Mouse (Mus musculus) CH12.LX (cell line): ENCODE data around the gene Hist1h3c. TPM values are rescaled to one million over a fixed set of nuclear protein-coding genes. Genes with fewer than 3 reads are reported as not detected.
A peak's percentile ranks its signal among the peaks of the same experiment; 100 is the strongest.

Experiments used
- DNase-seq: peaks from one replicate; pipeline ENCODE4 v3.0.0-alpha.2; 2013; ENCODE audit errors: extremely low read depth
- H3K27ac ChIP-seq: 2 replicates; pipeline ENCODE4 v1.5.1; 2012; ENCODE audit warnings: low read depth, mild to moderate bottlenecking, control low read depth, moderate library complexity; ENCODE audit not compliant: insufficient read depth
- H3K27me3 ChIP-seq: replicated peaks from 2 replicates; pipeline ENCODE3; 2012; ENCODE audit warnings: inconsistent platforms
- H3K36me3 ChIP-seq, 2 experiments: replicated peaks in 1 of 2; 2 replicates each; pipeline versions ENCODE3 to v1.6.1; 2012; ENCODE audit warnings: inconsistent platforms in 1 of 2, low read length in 1 of 2, mild to moderate bottlenecking in 1 of 2, mixed read lengths in 1 of 2, moderate library complexity in 1 of 2; ENCODE audit not compliant: control insufficient read depth in 1 of 2, insufficient read depth in 1 of 2
- H3K4me1 ChIP-seq, 2 experiments: 2 replicates each; pipeline ENCODE4 v1.6.1; 2012; ENCODE audit warnings: inconsistent platforms in 1 of 2, moderate library complexity in 1 of 2; ENCODE audit not compliant: insufficient read depth in 2 of 2, control insufficient read depth in 1 of 2
- H3K4me2 ChIP-seq: 2 replicates; pipeline ENCODE4 v1.6.1; 2012; ENCODE audit warnings: low read depth, mild to moderate bottlenecking, control low read depth; ENCODE audit not compliant: poor library complexity, insufficient read depth, severe bottlenecking
- H3K4me3 ChIP-seq, 3 experiments: fragments of 150-350 bp in 1 of 3; sonication (generic) in 1 of 3; replicated peaks in 1 of 3; 2 replicates each; pipeline versions ENCODE3 to v1.5.1; 2011 to 2012; ENCODE audit warnings: low read depth in 2 of 3, low read length in 2 of 3, mild to moderate bottlenecking in 2 of 3, moderate library complexity in 2 of 3, control low read depth in 1 of 3, improper control_type of control experiment in 1 of 3, inconsistent platforms in 1 of 3, mixed read lengths in 1 of 3; ENCODE audit not compliant: poor library complexity in 1 of 3
- H3K79me2 ChIP-seq: replicated peaks from 2 replicates; pipeline ENCODE4 v1.6.1; 2012; ENCODE audit warnings: mild to moderate bottlenecking, moderate library complexity; ENCODE audit not compliant: control insufficient read depth, poor library complexity, insufficient read depth, severe bottlenecking; ENCODE audit errors: extremely low read depth
- H3K9ac ChIP-seq: 2 replicates; pipeline ENCODE4 v1.6.1; 2012; ENCODE audit warnings: low read depth, mild to moderate bottlenecking, control low read depth, moderate library complexity; ENCODE audit not compliant: insufficient read depth
- H3K9me3 ChIP-seq: replicated peaks from 2 replicates; pipeline ENCODE3; 2012; ENCODE audit warnings: low read length, inconsistent platforms, mixed read lengths
- BHLHE40 ChIP-seq: IDR thresholded peaks from 2 replicates; pipeline ENCODE4 v1.6.1; 2011; ENCODE audit warnings: mild to moderate bottlenecking, low read depth, low read length, improper control_type of control experiment
- CHD1 ChIP-seq: IDR thresholded peaks from 2 replicates; pipeline ENCODE4 v1.6.1; 2012; ENCODE audit warnings: low read depth, low read length, improper control_type of control experiment, inconsistent platforms
- CHD2 ChIP-seq: IDR thresholded peaks from 2 replicates; pipeline ENCODE4 v1.6.1; 2011; ENCODE audit warnings: low read length, improper control_type of control experiment
- CTCF ChIP-seq, 2 experiments: IDR thresholded peaks in 1 of 2; conservative IDR thresholded peaks in 1 of 2; 2 replicates each; pipeline ENCODE4 v1.5.1; 2011 to 2012; ENCODE audit warnings: low read depth in 2 of 2, low read length in 2 of 2, improper control_type of control experiment in 1 of 2, inconsistent platforms in 1 of 2, mild to moderate bottlenecking in 1 of 2, moderate library complexity in 1 of 2
- E2F4 ChIP-seq: IDR thresholded peaks from 2 replicates; pipeline ENCODE4 v1.6.1; 2011; ENCODE audit warnings: low read depth, low read length, improper control_type of control experiment; ENCODE audit not compliant: insufficient replicate concordance
- ELF1 ChIP-seq: IDR thresholded peaks from 2 replicates; pipeline ENCODE4 v1.6.1; 2014; ENCODE audit warnings: low read depth, mild to moderate bottlenecking, inconsistent platforms, low read length, improper control_type of control experiment
- EP300 ChIP-seq: IDR thresholded peaks from 2 replicates; pipeline ENCODE4 v1.6.1; 2011; ENCODE audit warnings: low read length, improper control_type of control experiment
- ETS1 ChIP-seq: conservative IDR thresholded peaks from 2 replicates; pipeline ENCODE4 v1.6.1; 2012; ENCODE audit warnings: low read depth, mild to moderate bottlenecking, inconsistent platforms, low read length, improper control_type of control experiment, moderate library complexity
- GABPA ChIP-seq: IDR thresholded peaks from 2 replicates; pipeline ENCODE4 v1.6.1; 2012; ENCODE audit warnings: low read depth, low read length, improper control_type of control experiment, inconsistent platforms; ENCODE audit not compliant: insufficient replicate concordance
- HCFC1 ChIP-seq: IDR thresholded peaks from 2 replicates; pipeline ENCODE4 v1.6.1; 2012; ENCODE audit warnings: low read depth, mild to moderate bottlenecking, inconsistent platforms, low read length, improper control_type of control experiment
- IRF4 ChIP-seq: IDR thresholded peaks from 2 replicates; pipeline ENCODE4 v1.6.1; 2014; ENCODE audit warnings: low read depth, mild to moderate bottlenecking, inconsistent platforms, low read length, improper control_type of control experiment
- JUN ChIP-seq: IDR thresholded peaks from 2 replicates; pipeline ENCODE4 v1.6.1; 2011; ENCODE audit warnings: low read depth, mild to moderate bottlenecking, low read length, improper control_type of control experiment, moderate library complexity; ENCODE audit not compliant: insufficient read depth
- JUND ChIP-seq: conservative IDR thresholded peaks from 2 replicates; pipeline ENCODE4 v1.6.1; 2011; ENCODE audit warnings: low read depth, low read length, improper control_type of control experiment
- KAT2A ChIP-seq: IDR thresholded peaks from 2 replicates; pipeline ENCODE4 v1.6.1; 2012; ENCODE audit warnings: low read length, improper control_type of control experiment, inconsistent platforms; ENCODE audit not compliant: insufficient replicate concordance
- MAFK ChIP-seq: IDR thresholded peaks from 2 replicates; pipeline ENCODE4 v1.6.1; 2011; ENCODE audit warnings: low read length, improper control_type of control experiment; ENCODE audit not compliant: insufficient replicate concordance
- MAX ChIP-seq: IDR thresholded peaks from 2 replicates; pipeline ENCODE4 v1.6.1; 2011; ENCODE audit warnings: low read length, improper control_type of control experiment
- MAZ ChIP-seq: IDR thresholded peaks from 2 replicates; pipeline ENCODE4 v1.6.1; 2012; ENCODE audit warnings: low read depth, mild to moderate bottlenecking, inconsistent platforms, low read length, improper control_type of control experiment, moderate library complexity
- MEF2A ChIP-seq: IDR thresholded peaks from 2 replicates; pipeline ENCODE4 v1.6.1; 2014; ENCODE audit warnings: low read depth, mild to moderate bottlenecking, inconsistent platforms, low read length, improper control_type of control experiment, borderline replicate concordance
- MXI1 ChIP-seq: IDR thresholded peaks from 2 replicates; pipeline ENCODE4 v1.6.1; 2011; ENCODE audit warnings: mild to moderate bottlenecking, low read depth, low read length, improper control_type of control experiment
- MYC ChIP-seq: IDR thresholded peaks from 2 replicates; pipeline ENCODE4 v1.6.1; 2011; ENCODE audit warnings: low read depth, mild to moderate bottlenecking, improper control_type of control experiment, low read length
- NELFE ChIP-seq: IDR thresholded peaks from 2 replicates; pipeline ENCODE4 v1.6.1; 2011; ENCODE audit warnings: low read depth, low read length, improper control_type of control experiment
- NRF1 ChIP-seq: IDR thresholded peaks from 2 replicates; pipeline ENCODE4 v1.6.1; 2014; ENCODE audit warnings: low read depth, mild to moderate bottlenecking, inconsistent platforms, low read length, improper control_type of control experiment, moderate library complexity
- PAX5 ChIP-seq: IDR thresholded peaks from 2 replicates; pipeline ENCODE4 v1.6.1; 2012; ENCODE audit warnings: low read length, inconsistent platforms, mixed read lengths
- POLR2A ChIP-seq: IDR thresholded peaks from 2 replicates; pipeline ENCODE4 v1.6.1; 2011; ENCODE audit warnings: low read depth, mild to moderate bottlenecking, improper control_type of control experiment, low read length
- POLR2AphosphoS2 ChIP-seq: IDR thresholded peaks from 2 replicates; pipeline ENCODE4 v1.6.1; 2011; ENCODE audit warnings: low read depth, low read length, improper control_type of control experiment
- RAD21 ChIP-seq: IDR thresholded peaks from 2 replicates; pipeline ENCODE4 v1.6.1; 2011; ENCODE audit warnings: low read depth, mild to moderate bottlenecking, low read length, improper control_type of control experiment, moderate library complexity
- RCOR1 ChIP-seq: conservative IDR thresholded peaks from 2 replicates; pipeline ENCODE4 v1.6.1; 2012; ENCODE audit warnings: low read depth, mild to moderate bottlenecking, inconsistent platforms, low read length, improper control_type of control experiment
- SIN3A ChIP-seq: IDR thresholded peaks from 2 replicates; pipeline ENCODE4 v1.6.1; 2012; ENCODE audit warnings: low read length, improper control_type of control experiment, inconsistent platforms
- SMC3 ChIP-seq: IDR thresholded peaks from 2 replicates; pipeline ENCODE4 v1.6.1; 2011; ENCODE audit warnings: low read depth, low read length, improper control_type of control experiment
- TBP ChIP-seq: conservative IDR thresholded peaks from 2 replicates; pipeline ENCODE4 v1.6.1; 2011; ENCODE audit warnings: low read depth, low read length, improper control_type of control experiment
- TCF12 ChIP-seq: IDR thresholded peaks from 2 replicates; pipeline ENCODE4 v1.6.1; 2014; ENCODE audit warnings: low read depth, mild to moderate bottlenecking, inconsistent platforms, low read length, improper control_type of control experiment
- UBTF ChIP-seq: IDR thresholded peaks from 2 replicates; pipeline ENCODE4 v1.6.1; 2012; ENCODE audit warnings: low read depth, mild to moderate bottlenecking, inconsistent platforms, low read length, improper control_type of control experiment, moderate library complexity
- USF2 ChIP-seq: conservative IDR thresholded peaks from 2 replicates; pipeline ENCODE4 v1.6.1; 2011; ENCODE audit warnings: low read depth, low read length, improper control_type of control experiment
- ZC3H11A ChIP-seq: IDR thresholded peaks from 2 replicates; pipeline ENCODE4 v1.6.1; 2012; ENCODE audit warnings: low read depth, mild to moderate bottlenecking, inconsistent platforms, low read length, improper control_type of control experiment
- ZKSCAN1 ChIP-seq: IDR thresholded peaks from 2 replicates; pipeline ENCODE4 v1.6.1; 2012; ENCODE audit warnings: low read depth, inconsistent platforms, low read length, improper control_type of control experiment, borderline replicate concordance
- ZMIZ1 ChIP-seq: IDR thresholded peaks from 2 replicates; pipeline ENCODE4 v1.6.1; 2012; ENCODE audit warnings: low read depth, mild to moderate bottlenecking, inconsistent platforms, low read length, improper control_type of control experiment
- ZNF384 ChIP-seq: IDR thresholded peaks from 2 replicates; pipeline ENCODE4 v1.6.1; 2012; ENCODE audit warnings: low read depth, low read length, improper control_type of control experiment, inconsistent platforms
- dilution Hi-C: fragments of 300-500 bp; cut with MboI; formaldehyde crosslinking; loops from 2 replicates; pipeline ENCODE4 v1.14.3; 2020; ENCODE audit warnings: low sequenced_read_pairs; ENCODE audit not compliant: extremely low pct_unique_long_range_greater_than_20kb, extremely low pct_ligation_motif_present
- in situ Hi-C: fragments of 300-500 bp; cut with MboI; formaldehyde crosslinking; loops from 3 replicates; pipeline ENCODE4 v1.14.3; 2019; ENCODE audit warnings: low sequenced_read_pairs, low pct_ligation_motif_present, low pct_unique_long_range_greater_than_20kb, mixed read lengths
- polyA plus RNA-seq: library from polyadenylated mRNA; unstranded; fragments of >175 nt; gene quantifications from 2 replicates; pipeline ENCODE4 v1.2.1, GENCODE M21; 2012; ENCODE audit warnings: low read depth; ENCODE audit not compliant: insufficient read length
- total RNA-seq, 2 experiments: library from RNA; depleted of rRNA; stranded (reverse); fragments of 300-350 nt in 1 of 2; fragments of >200 nt in 1 of 2; gene quantifications; 2 replicates each; pipeline ENCODE4 v1.2.3; 2012 to 2014

Hist1h3c gene
- total and polyA plus RNA-seq, 3 experiments = 7.3 to 1,847 (median 73.1) TPM

DNA sequence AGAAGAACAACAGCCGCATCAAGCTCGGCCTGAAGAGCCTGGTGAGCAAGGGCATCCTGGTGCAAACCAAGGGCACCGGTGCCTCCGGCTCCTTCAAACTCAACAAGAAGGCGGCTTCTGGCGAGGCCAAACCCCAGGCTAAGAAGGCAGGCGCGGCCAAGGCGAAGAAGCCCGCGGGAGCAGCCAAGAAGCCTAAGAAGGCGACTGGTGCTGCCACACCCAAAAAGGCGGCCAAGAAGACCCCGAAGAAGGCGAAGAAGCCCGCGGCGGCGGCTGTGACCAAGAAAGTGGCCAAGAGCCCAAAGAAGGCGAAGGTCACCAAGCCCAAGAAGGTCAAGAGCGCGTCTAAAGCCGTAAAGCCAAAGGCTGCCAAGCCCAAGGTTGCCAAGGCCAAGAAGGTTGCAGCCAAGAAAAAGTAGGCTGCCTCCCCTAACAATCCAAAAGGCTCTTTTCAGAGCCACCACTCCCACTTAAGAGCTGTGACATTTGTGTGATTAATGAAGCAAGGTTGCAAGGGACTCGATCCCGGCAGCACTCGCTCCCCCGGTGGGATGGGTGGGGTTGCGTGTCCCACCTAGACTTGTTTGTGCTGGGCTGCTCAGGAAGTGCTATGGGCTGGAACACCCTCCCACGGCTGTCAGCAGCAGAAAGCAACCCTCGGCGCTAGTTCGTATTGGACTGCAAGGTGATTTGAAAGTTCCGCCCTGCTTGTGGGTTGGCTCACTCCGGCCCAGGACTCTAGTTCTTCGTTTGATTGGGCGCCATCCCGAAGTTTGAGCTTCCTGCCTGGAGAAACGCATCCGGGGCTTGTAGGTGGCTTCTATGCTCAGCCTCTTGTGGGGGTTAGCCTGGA lies 6.1 kb downstream of the Hist1h3c start:
- Histone ChIP-seq H3K79me2 (no peaks in the 10 kb centered on the region), H3K4me2 (0 out of 2 replicates have a peak overlapping the region, but pooled peaks have one; percentile 84), H3K36me3 (no peaks in the 10 kb centered on the region), H3K9me3 (no peaks in the 10 kb centered on the region), H3K27me3 (no peaks in the 10 kb centered on the region), H3K4me3 (peak overlapping the region; percentile 54 to 74 (median 54)), H3K27ac (peak overlapping the region; percentile 95), H3K4me1 (peaks cover 3 to 29% of the 10 kb centered on the region in 2 experiments; a peak in 3 of 4 replicates), H3K9ac (peak overlapping the region; percentile 100)
- DNase-seq = peak; percentile 96
- dilution Hi-C loops (no loop called here), in situ Hi-C loops (loop anchor here (5.0 kb wide), 1 partner anchor 37 kb away; no protein-coding TSS in a partner anchor)
- TF ChIP-seq MEF2A (0 out of 2 replicates have a peak, but pooled peaks have one; percentile 61), MYC (peak; percentile 56; the same call in 1 of the 2 replicates), POLR2A (peak; percentile 95), NRF1 (peak; percentile 50), POLR2AphosphoS2 (peak; percentile 99), PAX5 (no peak), KAT2A (peak; percentile 66; the same call in 1 of the 2 replicates), ZKSCAN1 (no peak), JUN (no peak), E2F4 (peak; percentile 93; the same call in 1 of the 2 replicates), ETS1 (no peak; the same call in none of the 2 replicates), ZC3H11A (no peak), EP300 (no peak), CTCF (conservative IDR thresholded peaks at IDR 0.05 in 1 of 2, IDR thresholded peaks at IDR 0.05 in 1 of 2; ENCODE audit: low read depth in 2 of 2, low read length in 2 of 2) (no peak), MAX (no peak; the same call in 1 of the 2 replicates), USF2 (peak; percentile 65), TCF12 (peak; percentile 44; the same call in 1 of the 2 replicates), ZMIZ1 (peak; percentile 99), SIN3A (no peak; the same call in none of the 2 replicates), MXI1 (peak; percentile 84), JUND (no peak), SMC3 (peak; percentile 38), HCFC1 (peak; percentile 69), TBP (no peak), BHLHE40 (peak; percentile 52; the same call in 1 of the 2 replicates), CHD2 (peak; percentile 95), RCOR1 (peak; percentile 93), CHD1 (no peak; the same call in 1 of the 2 replicates), UBTF (peak; percentile 99), IRF4 (peak; percentile 71; the same call in 1 of the 2 replicates), RAD21 (no peak), GABPA (no peak), MAZ (peak; percentile 65), NELFE (peak; percentile 90), MAFK (no peak), ELF1 (peak; percentile 80), ZNF384 (no peak)
